Mouse (Mus musculus): Measurements from ENCODE around the gene Rbm38. TPM values are rescaled to one million over a fixed set of nuclear protein-coding genes. Genes with fewer than 3 reads are reported as not detected.

Rbm38 gene
- polyA plus RNA-seq, 1 experiment from 2014 or later: 13.8 TPM

DNA sequence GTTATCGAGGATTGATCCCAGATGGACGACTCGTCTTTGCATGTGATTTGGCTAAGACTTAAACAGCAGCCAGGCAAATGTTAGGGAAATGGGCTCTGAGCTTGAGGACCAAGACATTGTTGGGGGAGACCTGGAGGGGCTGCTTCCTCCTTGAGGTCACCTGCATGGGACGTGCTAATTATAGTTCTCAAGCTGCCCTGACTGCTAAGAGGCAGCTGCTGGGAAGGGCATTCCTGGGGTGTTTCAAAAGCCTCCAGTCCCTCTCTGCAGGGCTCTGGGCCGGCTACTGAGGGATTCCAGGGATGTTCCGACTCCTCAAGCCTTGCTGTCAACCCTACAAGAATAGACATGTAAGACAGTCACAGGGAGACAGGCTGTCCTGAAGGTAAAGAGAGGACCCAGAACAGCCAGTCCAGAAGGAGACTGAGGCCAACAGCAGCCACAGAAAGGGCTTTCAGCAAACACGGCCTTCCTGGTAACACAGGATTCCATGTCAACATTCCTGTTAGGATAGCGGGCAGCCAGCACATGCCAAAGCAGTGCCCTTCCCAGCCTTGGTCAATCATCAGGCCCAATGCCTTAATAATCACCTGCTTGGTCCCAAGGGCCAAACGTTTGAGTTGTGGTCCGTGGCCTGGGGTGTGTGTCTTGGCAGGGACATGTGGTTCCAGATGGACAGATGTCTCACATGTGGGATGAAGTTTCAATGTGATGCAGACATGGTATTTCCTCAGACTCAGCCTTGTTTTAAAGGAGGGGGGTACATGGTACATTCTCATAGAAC lies 59.7 kb downstream of the Rbm38 start:
- no peaks in the 10 kb centered on the region; the same call in 1 of the 2 replicates for H3K27me3 ChIP-seq (replicated peaks)
- 64% methylated on average over 10 of the region's 10 CpGs for WGBS
- H3K4me3 ChIP-seq: no peak overlapping the region
- H3K4me1 ChIP-seq: no peaks in the 10 kb centered on the region
- H3K4me2 ChIP-seq: no peak overlapping the region
- no peak overlapping the region for H3K27ac ChIP-seq
- no peak for ATAC-seq (replicated peaks)
- no peaks in the 10 kb centered on the region for H3K9me3 ChIP-seq
- no peaks in the 10 kb centered on the region for H3K36me3 ChIP-seq (replicated peaks)
- H3K9ac ChIP-seq: no peak overlapping the region

DNA sequence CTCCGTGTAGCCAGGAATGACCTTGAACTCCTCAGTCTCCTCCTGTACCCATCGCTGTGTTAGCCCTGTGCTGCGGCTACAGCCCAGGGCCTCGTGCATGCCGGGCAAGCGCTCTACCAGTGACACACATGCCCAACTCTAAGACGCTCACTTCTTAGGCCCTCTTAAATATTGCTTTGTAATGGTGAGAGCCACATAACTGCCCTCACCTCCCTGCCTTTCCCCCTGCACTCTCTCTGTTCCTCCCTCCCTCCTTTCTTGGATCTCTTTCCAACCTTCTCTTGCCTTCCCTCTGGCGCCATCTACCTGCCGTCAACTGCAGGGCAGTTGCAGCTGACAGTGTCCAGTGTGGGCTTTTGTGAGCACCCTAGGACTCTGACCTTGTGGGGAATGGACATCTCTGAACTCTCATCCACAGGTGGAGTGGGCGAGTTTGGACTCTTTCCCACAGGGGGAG lies 60.5 kb downstream of the Rbm38 start:
- Histone ChIP-seq H3K9ac (no peak overlapping the region), H3K4me2 (no peak overlapping the region), H3K9me3 (no peaks in the 10 kb centered on the region), H3K27me3 (replicated peaks) (no peaks in the 10 kb centered on the region; the same call in 1 of the 2 replicates), H3K4me1 (no peaks in the 10 kb centered on the region), H3K4me3 (no peak overlapping the region), H3K36me3 (replicated peaks) (no peaks in the 10 kb centered on the region), H3K27ac (no peak overlapping the region)
- WGBS: 32% methylated on average over 10 of the region's 10 CpGs
- peak; percentile 45; the same call in 1 of the 2 replicates for ATAC-seq (replicated peaks)

DNA sequence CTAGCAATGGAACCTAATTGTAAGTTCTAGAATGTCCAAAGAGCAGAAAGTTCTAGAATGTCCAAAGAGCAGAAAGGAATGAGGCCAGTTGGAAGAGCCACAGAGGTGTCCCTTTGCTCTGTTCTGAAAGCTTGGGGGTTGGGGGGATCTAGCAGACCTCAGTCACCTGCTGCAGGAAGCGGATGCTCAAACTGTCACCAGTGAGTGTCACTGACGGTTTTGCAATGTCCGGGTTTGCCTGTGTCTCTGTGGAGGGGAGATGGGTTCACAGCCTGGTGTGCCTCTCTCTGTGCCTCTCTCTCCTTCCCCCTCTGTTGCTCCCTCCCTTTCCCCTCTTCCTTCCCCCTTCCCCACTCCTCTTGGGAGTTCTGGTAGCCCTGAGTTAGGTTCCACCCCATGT lies 62.4 kb downstream of the Rbm38 start:
- no peak overlapping the region for H3K9ac ChIP-seq
- no peaks in the 10 kb centered on the region; the same call in 1 of the 2 replicates for H3K27me3 ChIP-seq (replicated peaks)
- ATAC-seq (replicated peaks): no peak
- H3K36me3 ChIP-seq (replicated peaks): no peaks in the 10 kb centered on the region
- no peaks in the 10 kb centered on the region for H3K9me3 ChIP-seq
- 81% methylated on average over 3 of the region's 3 CpGs for WGBS
- no peak overlapping the region for H3K4me3 ChIP-seq
- no peak overlapping the region for H3K27ac ChIP-seq
- H3K4me1 ChIP-seq: no peaks in the 10 kb centered on the region
- H3K4me2 ChIP-seq: no peak overlapping the region

DNA sequence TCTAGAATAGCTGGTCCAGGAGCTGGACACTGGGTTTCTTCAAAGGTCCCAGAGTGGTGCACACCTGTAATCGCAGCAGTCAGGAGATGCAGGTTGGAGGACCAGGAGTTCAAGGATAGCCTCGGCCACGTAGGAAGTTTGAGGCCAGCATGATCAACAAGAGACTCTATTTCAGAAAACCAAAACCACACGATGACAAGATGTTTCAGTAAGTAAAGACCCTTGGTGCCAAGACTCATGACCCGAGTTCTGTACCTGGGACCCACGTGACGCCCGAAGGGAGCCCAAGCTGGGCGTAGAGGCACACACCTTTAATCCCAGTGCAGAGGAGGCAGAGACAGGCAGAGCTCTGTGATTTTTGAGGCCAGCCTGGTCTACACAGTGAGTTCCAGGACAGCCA lies 62.8 kb downstream of the Rbm38 start:
- no peak overlapping the region for H3K4me3 ChIP-seq
- no peaks in the 10 kb centered on the region for H3K36me3 ChIP-seq (replicated peaks)
- H3K27me3 ChIP-seq (replicated peaks): no peaks in the 10 kb centered on the region; the same call in 1 of the 2 replicates
- WGBS: 84% methylated on average over 9 of the region's 9 CpGs
- ATAC-seq (replicated peaks): no peak
- H3K9ac ChIP-seq: no peak overlapping the region
- no peaks in the 10 kb centered on the region for H3K9me3 ChIP-seq
- no peak overlapping the region for H3K27ac ChIP-seq
- no peak overlapping the region for H3K4me2 ChIP-seq
- H3K4me1 ChIP-seq: no peaks in the 10 kb centered on the region

DNA sequence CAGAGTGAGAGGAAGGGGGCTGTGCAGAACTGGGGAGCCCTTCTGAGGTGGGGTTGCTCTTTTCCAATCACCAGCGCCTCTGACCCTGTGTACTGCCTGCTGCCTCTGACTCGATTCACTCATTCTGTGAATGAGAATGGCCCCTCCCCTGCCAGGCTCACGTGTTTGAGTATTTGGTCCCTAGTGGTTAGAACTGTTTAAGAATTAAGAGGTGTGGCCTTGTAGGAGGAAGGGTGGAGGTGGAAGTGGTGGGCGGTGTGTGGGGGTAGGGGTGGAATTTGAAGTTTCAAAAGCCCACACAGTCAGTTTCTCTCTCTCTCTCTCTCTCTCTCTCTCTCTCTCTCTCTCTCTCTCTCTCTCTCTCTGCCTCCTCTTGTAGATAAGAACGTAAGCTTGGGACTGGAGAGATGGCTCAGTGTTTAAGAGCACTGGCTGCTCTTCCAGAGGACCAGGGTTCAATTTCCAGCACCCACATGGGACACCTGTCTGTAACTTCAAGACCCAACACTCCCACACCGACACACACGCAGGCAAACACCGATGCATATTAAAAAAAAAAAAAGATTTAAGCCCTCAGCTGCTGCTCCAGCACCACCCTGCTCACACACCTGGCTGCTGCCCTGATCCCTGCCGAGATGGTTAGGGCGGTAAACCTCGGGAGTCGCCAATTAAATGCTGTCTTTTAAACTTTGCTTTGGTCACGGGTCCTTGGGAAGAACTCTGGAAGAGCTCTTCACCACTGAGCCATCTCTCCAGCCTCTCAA lies 63.6 kb downstream of the Rbm38 start:
- H3K27me3 ChIP-seq (replicated peaks): no peaks in the 10 kb centered on the region; the same call in 1 of the 2 replicates
- no peak for ATAC-seq (replicated peaks)
- no peak overlapping the region for H3K9ac ChIP-seq
- H3K27ac ChIP-seq: no peak overlapping the region
- no peaks in the 10 kb centered on the region for H3K9me3 ChIP-seq
- H3K4me2 ChIP-seq: no peak overlapping the region
- H3K36me3 ChIP-seq (replicated peaks): no peaks in the 10 kb centered on the region
- 22% methylated on average over 13 of the region's 13 CpGs for WGBS
- H3K4me3 ChIP-seq: no peak overlapping the region
- no peaks in the 10 kb centered on the region for H3K4me1 ChIP-seq

Other genes with a start within 250 kb of the Rbm38 start
- gene Bmp7, start 80.2 kb upstream of the Rbm38 start, polyA plus RNA-seq (2015; fragmentation: Nextera tagmentation; extraction: Ambion mirVana): 14.3 and 17.2 TPM in 2 replicates
- gene Spo11, start 42.8 kb upstream of the Rbm38 start, polyA plus RNA-seq (2015; fragmentation: Nextera tagmentation; extraction: Ambion mirVana): 1.4 TPM in 2 replicates
- 118 and 126 TPM in 2 replicates for gene Rae1, start 20.4 kb upstream of the Rbm38 start, polyA plus RNA-seq (2015; fragmentation: Nextera tagmentation; extraction: Ambion mirVana)
- 0.05 and 0.14 TPM in 2 replicates for gene Ctcfl, start 99.0 kb downstream of the Rbm38 start, polyA plus RNA-seq (2015; fragmentation: Nextera tagmentation; extraction: Ambion mirVana)
- not detected in 2 replicates for gene Pck1, start 132.6 kb downstream of the Rbm38 start, polyA plus RNA-seq (2015; fragmentation: Nextera tagmentation; extraction: Ambion mirVana)
- gene Zbp1, start 198.4 kb downstream of the Rbm38 start, polyA plus RNA-seq (2015; fragmentation: Nextera tagmentation; extraction: Ambion mirVana): 0.22 and 1.1 TPM in 2 replicates